Mouse (Mus musculus): ENCODE measurements around the gene Itpr1.

GRCm38 (mm10) chr6:108577056-108577455 lies 364.2 kb downstream of the Itpr1 start:
- TF ChIP-seq POLR2A (IDR thresholded peaks at IDR 0.05; ENCODE audit: borderline replicate concordance, extremely low read depth, low read depth, low read length) (no peak), CTCF (IDR thresholded peaks at IDR 0.05; ENCODE audit: insufficient read depth, low read length) (no peak)

Measured in lung, adult 2 months (tissue).